Mouse (Mus musculus): Measurements from ENCODE around the gene Il9r.

The Il9r gene

GRCm38 (mm10) chr11:32200075-32200601, at the start of gene Il9r:
Gene Il9r (minus strand): TSS chr11:32200279.
- DNase-seq (ENCODE audit: low spot score in 2 of 2): no peak

DNA sequence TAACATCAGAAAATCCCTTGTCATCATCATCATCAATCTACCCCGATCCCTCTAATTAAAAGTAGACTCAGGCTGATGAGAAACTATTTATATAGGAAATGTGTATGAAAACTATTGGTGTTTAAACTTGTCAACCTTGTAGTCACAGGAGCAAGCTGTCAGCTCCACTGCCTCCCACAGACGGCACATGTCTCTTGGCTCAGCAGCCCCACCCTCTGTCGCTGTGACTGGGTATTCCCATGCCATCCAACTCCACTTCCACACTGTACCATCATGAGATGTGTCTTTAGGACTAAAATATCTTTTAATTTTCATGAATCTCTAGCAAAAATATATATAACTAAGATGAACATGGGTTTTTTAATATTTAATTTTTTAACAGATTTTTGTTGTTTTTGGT, 48.3 kb upstream of the Il9r start:
- DNase-seq (ENCODE audit: low spot score in 2 of 2): no peak

GRCm38 (mm10) chr11:32247068-32247467, 47.0 kb upstream of the Il9r start:
- no peak for DNase-seq (ENCODE audit: low spot score in 2 of 2)

DNA sequence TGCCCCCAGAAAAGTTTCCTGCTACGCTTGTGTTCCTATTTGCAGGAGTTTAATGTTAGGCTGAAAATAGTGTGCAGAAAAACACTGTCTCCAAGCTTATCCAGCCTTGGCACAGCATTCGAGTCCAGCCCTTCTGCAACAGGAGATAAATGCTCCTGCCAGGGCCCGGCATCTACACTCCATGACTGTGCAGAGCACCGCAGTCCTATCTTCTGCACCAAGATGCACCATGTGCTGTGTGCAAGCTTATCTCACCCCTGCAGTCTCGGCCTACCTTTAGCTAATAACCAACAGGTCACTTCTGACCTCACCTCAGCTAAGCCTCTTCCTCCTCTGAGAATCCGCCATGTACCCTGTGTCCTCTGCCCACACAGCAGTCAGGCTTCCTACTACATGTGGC, 45.5 kb upstream of the Il9r start:
- no peak for DNase-seq (ENCODE audit: low spot score in 2 of 2)

DNA sequence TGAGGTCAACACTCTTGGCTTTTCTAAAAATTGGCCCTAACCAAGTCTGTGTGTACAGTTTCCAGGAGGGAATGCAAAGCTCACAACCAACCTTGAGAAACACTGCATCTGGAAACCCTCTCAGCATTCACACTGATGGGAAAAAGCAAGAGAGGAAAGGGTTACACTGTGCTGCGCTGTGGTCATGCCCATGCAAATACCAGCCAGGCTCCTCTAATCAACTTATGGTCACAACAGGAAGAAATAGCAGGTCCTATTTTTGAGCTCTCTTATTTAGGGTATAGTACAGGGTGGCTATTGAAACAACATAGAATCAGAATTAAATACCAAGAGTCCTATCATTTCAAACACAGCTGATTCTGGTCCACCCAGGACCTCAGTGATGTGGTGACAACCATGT, 44.5 kb upstream of the Il9r start:
- no peak for DNase-seq (ENCODE audit: low spot score in 2 of 2)

DNA sequence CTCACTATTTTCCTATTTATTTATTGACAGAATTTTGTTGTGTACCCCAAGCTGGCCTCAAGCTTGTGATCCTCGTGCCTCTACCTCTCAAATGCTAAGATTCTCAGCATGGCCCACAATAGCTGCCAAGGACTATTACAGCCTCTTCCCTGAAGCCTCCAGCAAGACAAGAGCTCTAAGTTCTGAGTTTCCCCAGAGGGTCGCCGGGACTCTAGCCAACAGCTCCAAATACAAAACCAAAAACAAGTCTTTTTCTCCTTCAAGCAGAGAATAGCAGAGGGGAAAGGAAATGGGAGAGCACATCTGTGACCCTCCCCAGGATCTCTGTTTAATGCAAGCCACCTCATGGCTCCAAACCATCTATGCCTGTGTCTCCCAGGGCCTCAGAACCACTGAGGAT, 44.0 kb upstream of the Il9r start:
- no peak for DNase-seq (ENCODE audit: low spot score in 2 of 2)

GRCm38 (mm10) chr11:32243205-32243955, 43.3 kb upstream of the Il9r start:
- DNase-seq (ENCODE audit: low spot score in 2 of 2): no peak

DNA sequence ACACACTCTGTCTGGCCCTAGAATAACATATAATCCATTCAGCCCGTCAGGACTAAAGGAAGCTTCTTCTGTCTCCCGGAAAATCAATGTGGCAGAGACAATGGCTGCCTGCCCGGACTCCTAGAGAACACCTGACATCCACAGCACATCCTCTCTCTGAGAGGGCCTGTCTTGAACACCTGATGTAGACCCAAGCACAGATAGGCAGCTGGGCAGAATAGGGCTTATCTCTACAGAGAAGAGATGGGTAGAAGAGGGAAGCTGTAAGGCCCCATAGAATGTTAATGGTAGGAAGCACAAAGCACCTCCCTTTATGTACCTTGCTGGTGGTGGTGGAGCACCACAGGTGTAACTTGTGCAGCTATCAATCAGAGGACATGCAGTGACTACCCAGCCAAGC, 42.1 kb upstream of the Il9r start:
- DNase-seq (ENCODE audit: low spot score in 2 of 2): no peak

GRCm38 (mm10) chr11:32241391-32241790, 41.3 kb upstream of the Il9r start:
- DNase-seq (ENCODE audit: low spot score in 2 of 2): no peak

- DNase-seq (ENCODE audit: low spot score in 2 of 2): peak; percentile 36 to 70
Measured at GRCm38 (mm10) chr11:32238093-32238860, 38.2 kb upstream of the Il9r start.

DNA sequence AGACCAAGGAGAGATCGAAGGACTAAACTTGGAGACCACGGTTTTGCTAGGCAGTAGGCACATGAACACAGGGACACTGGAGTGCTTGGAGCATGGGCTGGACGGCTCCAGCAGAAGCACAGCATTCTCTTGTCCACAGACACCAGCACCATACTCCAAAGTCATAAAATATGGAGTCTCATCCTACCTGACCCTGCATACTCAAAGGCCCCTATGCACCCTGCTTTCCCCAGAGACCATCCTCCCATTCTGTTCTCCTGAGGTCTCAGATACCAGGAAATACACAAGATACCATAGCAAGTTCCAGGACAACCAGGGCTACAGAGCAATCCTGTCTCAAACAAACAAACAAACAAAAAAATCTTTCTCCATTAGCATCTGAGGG, 37.3 kb upstream of the Il9r start:
- no peak for DNase-seq (ENCODE audit: low spot score in 2 of 2)

DNA sequence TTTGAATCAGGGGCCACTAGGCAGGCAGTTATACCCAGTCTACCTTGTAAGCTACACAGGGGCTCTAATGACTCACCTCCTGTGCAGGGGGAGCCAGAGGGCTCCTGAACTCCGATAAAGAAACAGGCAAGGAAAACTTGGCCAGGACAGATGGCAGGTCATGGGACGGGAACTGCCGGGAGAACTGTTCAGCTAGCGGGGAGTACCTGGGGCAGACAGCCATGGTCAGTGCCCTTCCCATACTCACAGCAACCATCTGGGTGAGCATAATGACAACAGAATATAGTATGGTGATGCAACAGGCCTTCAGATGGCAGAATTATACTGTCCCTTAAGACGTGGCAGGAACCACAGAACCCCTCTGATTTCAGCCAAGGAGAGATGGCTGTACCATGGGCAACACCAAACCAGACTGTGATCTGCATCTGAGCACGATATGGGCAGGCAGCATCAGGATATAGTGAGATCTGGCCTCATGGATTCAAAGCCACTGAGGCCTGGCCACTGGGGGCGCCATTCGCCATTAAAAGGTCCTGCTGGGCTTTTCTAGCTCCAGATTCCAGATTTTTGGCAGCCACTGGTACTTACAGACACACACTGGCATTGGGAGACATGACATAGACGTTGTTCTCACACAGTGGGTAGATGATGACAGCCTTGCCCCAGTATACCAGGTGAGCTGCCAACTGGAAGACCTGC, 36.8 kb upstream of the Il9r start:
- no peak for DNase-seq (ENCODE audit: low spot score in 2 of 2)

GRCm38 (mm10) chr11:32236132-32236531, 36.1 kb upstream of the Il9r start:
- no peak for DNase-seq (ENCODE audit: low spot score in 2 of 2)

DNA sequence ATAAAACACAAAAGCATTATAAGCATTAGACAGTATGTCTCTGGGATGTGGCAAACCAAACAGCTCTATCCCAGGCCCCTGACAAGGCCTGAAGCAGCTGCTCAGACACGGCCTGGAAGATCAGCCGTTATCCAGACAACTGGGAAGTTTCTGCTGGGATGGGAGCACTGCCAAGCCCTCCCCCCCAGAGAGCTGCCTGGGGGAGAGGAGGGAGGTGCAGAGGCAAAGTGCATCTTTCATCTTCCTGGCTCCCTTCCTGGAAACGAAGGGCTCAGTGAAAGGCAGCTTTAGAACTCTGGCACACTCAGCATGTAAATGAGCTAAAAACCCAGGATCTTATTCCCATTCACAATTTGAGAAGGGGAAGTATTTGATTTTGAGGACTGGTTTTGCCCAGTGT, 35.6 kb upstream of the Il9r start:
- peak in 1 of 2 experiments; percentile 40 for DNase-seq (ENCODE audit: low spot score in 2 of 2)

DNA sequence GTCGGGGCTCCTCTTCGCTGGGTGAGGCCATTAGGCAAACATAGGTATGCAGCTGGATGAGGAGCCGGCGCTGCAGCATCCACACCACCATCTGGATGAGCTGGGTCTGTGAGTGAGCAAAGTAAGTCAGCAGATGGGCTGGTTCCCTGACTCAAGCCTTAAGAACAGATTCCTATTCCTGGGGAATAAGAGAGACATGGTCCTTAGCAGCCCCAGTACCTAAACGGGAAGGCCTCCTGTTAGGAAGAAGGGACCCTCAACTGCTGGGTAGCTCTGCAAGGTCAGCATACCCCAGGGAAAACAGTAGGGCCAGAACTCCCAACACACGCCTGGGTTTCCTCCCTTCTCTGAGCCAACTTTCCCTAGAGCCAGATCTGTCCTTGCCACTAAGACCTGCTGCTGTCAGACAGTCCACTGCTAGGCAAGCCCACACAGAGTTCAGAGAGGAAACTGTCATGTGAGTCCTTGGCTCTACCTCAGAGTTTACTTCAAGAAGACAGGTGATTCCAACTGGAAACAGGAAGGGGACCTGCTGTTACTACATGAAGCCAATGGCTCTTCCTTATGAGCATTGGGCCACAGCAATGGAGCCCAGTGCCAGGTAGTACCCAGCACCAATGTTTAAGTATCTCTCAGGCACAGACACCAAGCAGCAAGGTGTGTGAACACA, 34.9 kb upstream of the Il9r start:
- DNase-seq (ENCODE audit: low spot score in 2 of 2): no peak

- DNase-seq (ENCODE audit: low spot score in 2 of 2): no peak
Measured at GRCm38 (mm10) chr11:32233895-32234294, 33.8 kb upstream of the Il9r start.

- DNase-seq (ENCODE audit: low spot score in 2 of 2): no peak
Measured at GRCm38 (mm10) chr11:32232848-32233247, 32.8 kb upstream of the Il9r start.

- DNase-seq (ENCODE audit: low spot score in 2 of 2): no peak
Measured at GRCm38 (mm10) chr11:32231125-32231524, 31.0 kb upstream of the Il9r start.

- no peak for DNase-seq (ENCODE audit: low spot score in 2 of 2)
Measured at GRCm38 (mm10) chr11:32230220-32230619, 30.1 kb upstream of the Il9r start.

DNA sequence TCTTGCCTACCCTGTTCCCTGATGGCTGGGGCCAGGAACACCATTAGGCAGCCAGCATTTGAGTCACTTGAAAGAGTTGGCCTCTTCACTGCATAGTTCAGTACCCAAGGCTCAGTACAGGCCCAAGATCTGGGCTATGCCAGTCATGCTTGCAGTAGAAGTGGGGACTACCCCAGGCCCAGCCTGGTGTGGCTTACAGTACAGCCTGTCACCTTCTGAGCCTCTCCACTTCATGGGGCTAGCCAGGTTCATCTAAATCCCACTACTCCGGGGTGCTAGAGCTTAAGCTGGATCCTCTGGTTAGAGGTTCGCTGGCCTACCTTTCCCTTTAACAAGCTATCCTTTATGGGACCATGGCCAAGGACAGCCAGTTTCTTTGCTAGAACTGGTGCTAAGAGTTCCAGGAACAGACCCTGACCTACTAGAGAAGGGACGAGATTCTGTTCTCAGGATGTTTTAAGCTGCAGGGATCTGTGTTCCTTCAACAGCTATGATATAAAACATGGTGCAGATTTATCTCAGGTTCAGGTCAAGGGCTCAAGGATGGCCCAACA, 28.3 kb upstream of the Il9r start:
- no peak for DNase-seq (ENCODE audit: low spot score in 2 of 2)

DNA sequence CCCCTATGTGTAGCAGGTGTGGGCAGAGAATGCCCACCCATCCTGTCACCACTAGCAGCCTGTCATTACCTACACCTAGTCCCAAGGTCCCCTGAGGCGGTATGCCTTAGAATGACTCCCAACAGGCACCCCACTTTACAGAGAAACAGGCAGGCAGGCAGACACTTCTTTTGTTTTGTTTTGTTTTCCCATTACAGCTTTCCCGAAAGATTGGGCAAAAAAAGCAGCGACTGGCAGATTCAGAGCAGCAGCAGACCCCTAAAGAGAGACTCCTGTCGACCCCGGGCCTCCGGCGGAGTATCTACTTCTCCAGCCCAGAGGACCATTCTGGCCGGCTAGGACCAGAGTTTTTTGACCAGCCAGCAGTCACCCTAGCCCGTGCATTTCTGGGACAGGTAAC, 27.5 kb upstream of the Il9r start:
- no peak for DNase-seq (ENCODE audit: low spot score in 2 of 2)

GRCm38 (mm10) chr11:32227041-32227440, 27.0 kb upstream of the Il9r start:
- DNase-seq (ENCODE audit: low spot score in 2 of 2): no peak

Measured in urinary bladder, adult 18-20 months (tissue).